Mouse (Mus musculus) heart, adult 2 months (tissue): ENCODE results near the gene Gm973. TPM values are rescaled to one million over a fixed set of nuclear protein-coding genes. Genes with fewer than 3 reads are reported as not detected.
"Not testable (repeated sequence)": the region's sequence is repeated elsewhere in the genome, so short reads cannot be mapped to it uniquely, and the experiment has no call there.

Experiments
- DNase-seq, 2 experiments: peaks; one replicate each; pipeline ENCODE4 v3.0.0; 2021
- H3K27ac ChIP-seq: fragments of 200-600 bp; 2 replicates; pipeline ENCODE4 v1.8.1; 2022
- H3K27me3 ChIP-seq: fragments of 200-500 bp; 2 replicates; pipeline ENCODE4 v1.6.1; 2012; ENCODE audit warnings: mild to moderate bottlenecking, low read length, inconsistent platforms, mixed read lengths; ENCODE audit not compliant: control insufficient read depth, insufficient read depth
- H3K36me3 ChIP-seq: fragments of 200-500 bp; 2 replicates; pipeline ENCODE4 v1.6.1; 2012; ENCODE audit warnings: low read length, inconsistent platforms; ENCODE audit not compliant: control insufficient read depth, insufficient read depth
- H3K4me1 ChIP-seq: fragments of 200-500 bp; 2 replicates; pipeline ENCODE4 v1.6.1; 2011; ENCODE audit warnings: low read length; ENCODE audit not compliant: control insufficient read depth, insufficient read depth
- H3K4me3 ChIP-seq: fragments of 200-600 bp; 2 replicates; pipeline ENCODE4 v1.8.1; 2022
- H3K79me2 ChIP-seq: fragments of 200-500 bp; replicated peaks from 2 replicates; pipeline ENCODE4 v1.6.1; 2012; ENCODE audit warnings: mild to moderate bottlenecking, inconsistent platforms, low read length, moderate library complexity, mixed read lengths; ENCODE audit not compliant: control insufficient read depth, insufficient read depth
- H3K9ac ChIP-seq: fragments of 200-500 bp; 2 replicates; pipeline ENCODE4 v1.6.1; 2012; ENCODE audit warnings: low read depth, mild to moderate bottlenecking, control low read depth, inconsistent platforms, low read length, mixed read lengths
- CTCF ChIP-seq: fragments of 200-600 bp; IDR thresholded peaks from 2 replicates; pipeline ENCODE4 v1.8.1; 2022; ENCODE audit warnings: antibody characterized with exemption, mild to moderate bottlenecking, moderate library complexity
- EP300 ChIP-seq: fragments of 200-500 bp; IDR thresholded peaks from 2 replicates; pipeline ENCODE4 v1.6.1; 2011; ENCODE audit warnings: low read depth, low read length, control low read depth; ENCODE audit not compliant: insufficient read depth
- POLR2A ChIP-seq: fragments of 200-500 bp; IDR thresholded peaks from 2 replicates; pipeline ENCODE4 v1.6.1; 2011; ENCODE audit warnings: mild to moderate bottlenecking, low read depth, low read length, control low read depth; ENCODE audit not compliant: insufficient read depth
- WGBS: fragments of 180-500 bp; shearing (Covaris S2); methylation state at CpG from one replicate; pipeline ENCODE4 v1.1.7; 2018; 5-methylcytosine and 5-hydroxymethylcytosine counted together
- intact Hi-C: fragments of 180-260 bp; cut with DNase I; formaldehyde crosslinking; loops from one replicate; pipeline ENCODE4 v1.15.1; 2025
- polyA plus RNA-seq: library from polyadenylated mRNA; depleted of rRNA; stranded (reverse); fragments of >200 nt; gene quantifications from 2 replicates; pipeline ENCODE4 v1.2.3, GENCODE M21; 2012
- total RNA-seq, 2 experiments: library from RNA; stranded (reverse); gene quantifications; 2 replicates each; pipeline ENCODE4 v1.2.3; 2021

Gene Gm973
- total and polyA plus RNA-seq, 3 experiments: 0.30 to 0.45 TPM; not detected in 1

GRCm38 (mm10) chr1:59613795-59614194 is 97.7 kb downstream of the Gm973 start:
- H3K79me2 ChIP-seq: no peaks in the 10 kb centered on the region
- no peak overlapping the region for H3K27ac ChIP-seq
- intact Hi-C loops: no loop called here
- no peaks in the 10 kb centered on the region for H3K36me3 ChIP-seq
- DNase-seq: peak in 1 of 2 experiments; percentile 48
- H3K4me3 ChIP-seq: no peak overlapping the region
- 51% methylated on average over 6 of the region's 6 CpGs for WGBS
- no peaks in the 10 kb centered on the region for H3K4me1 ChIP-seq
- TF ChIP-seq CTCF (peak; percentile 61), POLR2A (no peak)
- no peaks in the 10 kb centered on the region for H3K27me3 ChIP-seq
- H3K9ac ChIP-seq: no peak overlapping the region

GRCm38 (mm10) chr1:59615021-59615420 is 99.0 kb downstream of the Gm973 start:
- WGBS: 83% methylated on average over 2 of the region's 2 CpGs
- Histone ChIP-seq H3K27me3 (no peaks in the 10 kb centered on the region), H3K4me1 (no peaks in the 10 kb centered on the region), H3K27ac (no peak overlapping the region), H3K4me3 (no peak overlapping the region), H3K36me3 (no peaks in the 10 kb centered on the region), H3K79me2 (no peaks in the 10 kb centered on the region), H3K9ac (no peak overlapping the region)
- TF ChIP-seq CTCF (no peak), EP300 (no peak), POLR2A (no peak)
- intact Hi-C loops: no loop called here
- DNase-seq: no peak

GRCm38 (mm10) chr1:59619201-59619600 is 103.1 kb downstream of the Gm973 start:
- 71% methylated on average over 10 of the region's 10 CpGs for WGBS
- Histone ChIP-seq H3K4me1 (no peaks in the 10 kb centered on the region), H3K4me3 (no peak overlapping the region), H3K9ac (no peak overlapping the region), H3K27me3 (no peaks in the 10 kb centered on the region), H3K27ac (no peak overlapping the region), H3K36me3 (no peaks in the 10 kb centered on the region), H3K79me2 (no peaks in the 10 kb centered on the region)
- DNase-seq: no peak
- TF ChIP-seq CTCF (no peak), EP300 (no peak), POLR2A (no peak)
- intact Hi-C loops: no loop called here

- Histone ChIP-seq H3K4me1 (no peaks in the 10 kb centered on the region), H3K36me3 (no peaks in the 10 kb centered on the region), H3K27ac (no peak overlapping the region), H3K27me3 (no peaks in the 10 kb centered on the region), H3K4me3 (no peak overlapping the region), H3K79me2 (no peaks in the 10 kb centered on the region), H3K9ac (no peak overlapping the region)
- peak; percentile 51 to 59 for DNase-seq
- peak; percentile 69; the same call in 1 of the 2 replicates for TF ChIP-seq EP300
- TF ChIP-seq CTCF: peak; percentile 97
- no peak for TF ChIP-seq POLR2A
- WGBS: 16% methylated on average over 5 of the region's 5 CpGs
- intact Hi-C loops: loop anchor here (1.0 to 2.0 kb wide), 3 partner anchors 41 to 377 kb away; no protein-coding TSS in a partner anchor
Observed at GRCm38 (mm10) chr1:59623325-59624017, 107.4 kb downstream of the Gm973 start.

- intact Hi-C loops: no loop called here
- H3K36me3 ChIP-seq: no peaks in the 10 kb centered on the region
- H3K4me3 ChIP-seq: no peak overlapping the region
- no peaks in the 10 kb centered on the region for H3K27me3 ChIP-seq
- no peaks in the 10 kb centered on the region for H3K4me1 ChIP-seq
- no peak overlapping the region for H3K27ac ChIP-seq
- 51% methylated on average over 5 of the region's 5 CpGs for WGBS
- DNase-seq: peak; percentile 54 to 67
- H3K9ac ChIP-seq: no peak overlapping the region
- TF ChIP-seq CTCF: no peak
- no peak for TF ChIP-seq EP300
- TF ChIP-seq POLR2A: no peak
- no peaks in the 10 kb centered on the region for H3K79me2 ChIP-seq
Observed at GRCm38 (mm10) chr1:59625410-59625809, 109.3 kb downstream of the Gm973 start.

- H3K4me1 ChIP-seq: no peaks in the 10 kb centered on the region
- no peak overlapping the region for H3K27ac ChIP-seq
- intact Hi-C loops: no loop called here
- no peak for DNase-seq
- no peaks in the 10 kb centered on the region for H3K27me3 ChIP-seq
- TF ChIP-seq POLR2A (no peak), CTCF (no peak), EP300 (no peak)
- 56% methylated on average over 6 of the region's 6 CpGs for WGBS
- H3K36me3 ChIP-seq: no peaks in the 10 kb centered on the region
- H3K9ac ChIP-seq: no peak overlapping the region
- no peak overlapping the region for H3K4me3 ChIP-seq
- no peaks in the 10 kb centered on the region for H3K79me2 ChIP-seq
Observed at GRCm38 (mm10) chr1:59629194-59629593, 113.1 kb downstream of the Gm973 start.

GRCm38 (mm10) chr1:59630356-59630755 is 114.3 kb downstream of the Gm973 start:
- intact Hi-C loops, H3K27ac ChIP-seq, DNase-seq, H3K4me3 ChIP-seq, H3K4me1 ChIP-seq, H3K27me3 ChIP-seq, H3K36me3 ChIP-seq, H3K79me2 ChIP-seq, H3K9ac ChIP-seq: not testable (repeated sequence)
- WGBS: 93% methylated on average over 6 of the region's 6 CpGs
